Mouse (Mus musculus) 416B (cell line): ENCODE results near the gene Aifm3.
A peak's percentile ranks its signal among the peaks of the same experiment; 100 is the strongest.
"Not testable (repeated sequence)": the region's sequence is repeated elsewhere in the genome, so short reads cannot be mapped to it uniquely, and the experiment has no call there.

Source experiments
- DNase-seq: peaks from one replicate; pipeline ENCODE4 v3.0.0; 2011; ENCODE audit warnings: low read depth

The Aifm3 gene

DNA sequence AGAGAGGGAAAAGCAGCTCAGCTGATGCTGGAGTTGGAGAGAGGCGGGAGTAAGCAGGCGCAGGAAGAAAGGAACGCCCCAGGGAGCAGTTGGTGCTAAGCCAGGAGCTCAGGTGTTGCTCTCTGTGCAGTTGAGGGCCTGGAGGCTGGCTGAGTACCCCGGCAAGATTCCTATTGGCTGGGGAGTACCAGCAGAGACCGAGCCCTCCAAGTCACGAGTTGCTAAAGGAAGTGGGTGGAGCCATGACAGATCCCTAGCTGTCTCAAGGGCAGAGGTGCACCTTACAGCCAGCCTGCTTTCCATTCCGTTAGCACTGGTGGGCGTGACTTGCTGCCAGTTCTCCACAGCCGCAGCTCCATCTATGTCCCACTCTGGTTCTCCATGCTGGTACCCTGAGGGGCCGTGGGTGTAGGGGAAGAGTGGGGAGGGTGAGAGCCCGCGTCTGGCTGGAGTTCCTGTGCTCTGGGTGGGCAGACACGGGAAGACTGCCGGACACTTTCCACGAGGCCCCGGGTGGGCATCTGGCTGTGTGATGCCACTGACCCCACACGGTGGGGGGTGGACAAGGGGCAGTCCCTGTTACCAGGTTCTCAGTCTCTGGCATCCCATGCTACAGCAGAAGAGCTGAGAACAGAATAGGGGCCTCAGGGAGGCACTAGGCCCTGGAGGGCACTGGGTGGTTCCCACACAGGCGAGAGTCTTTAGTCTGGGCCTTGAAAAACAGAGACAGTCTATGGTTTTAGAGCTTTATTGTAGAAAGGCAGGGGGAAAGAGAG, 64.7 kb downstream of the Aifm3 start:
- DNase-seq: peak; percentile 85

- DNase-seq: not testable (repeated sequence)
Observed at GRCm38 (mm10) chr16:17554702-17555101, 65.3 kb downstream of the Aifm3 start.

- no peak for DNase-seq
Observed at GRCm38 (mm10) chr16:17556180-17556579, 66.8 kb downstream of the Aifm3 start.

DNA sequence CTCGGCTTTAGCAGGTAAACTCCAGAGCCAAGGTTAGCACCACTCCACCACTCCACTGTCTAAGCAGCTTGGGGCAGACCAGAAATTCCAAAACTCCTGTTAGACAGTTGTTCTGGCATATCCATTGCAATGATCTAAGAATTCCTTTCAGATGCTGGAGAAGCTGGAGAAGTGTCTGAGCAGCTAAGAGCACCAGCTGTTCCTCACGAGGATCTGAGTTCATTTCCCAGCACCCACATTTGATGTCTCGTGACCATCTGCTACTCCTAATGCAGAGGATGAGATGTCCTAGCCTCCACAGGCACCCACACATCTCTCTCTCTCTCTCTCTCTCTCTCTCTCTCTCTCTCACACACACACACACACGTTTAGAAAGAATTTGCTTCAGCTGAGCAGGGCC, 67.5 kb downstream of the Aifm3 start:
- DNase-seq: no peak
